Mouse (Mus musculus) lung, adult 2 months (tissue): Measurements from ENCODE around the gene Slco3a1.

Experiments used
- CTCF ChIP-seq: fragments of 200-500 bp; IDR thresholded peaks from 2 replicates; pipeline ENCODE4 v1.5.1; 2011; ENCODE audit warnings: mild to moderate bottlenecking, low read length, control low read depth; ENCODE audit not compliant: insufficient read depth
- POLR2A ChIP-seq: fragments of 200-500 bp; IDR thresholded peaks from 2 replicates; pipeline ENCODE4 v1.6.1; 2011; ENCODE audit warnings: low read depth, mild to moderate bottlenecking, control low read depth, low read length, borderline replicate concordance; ENCODE audit errors: extremely low read depth

DNA sequence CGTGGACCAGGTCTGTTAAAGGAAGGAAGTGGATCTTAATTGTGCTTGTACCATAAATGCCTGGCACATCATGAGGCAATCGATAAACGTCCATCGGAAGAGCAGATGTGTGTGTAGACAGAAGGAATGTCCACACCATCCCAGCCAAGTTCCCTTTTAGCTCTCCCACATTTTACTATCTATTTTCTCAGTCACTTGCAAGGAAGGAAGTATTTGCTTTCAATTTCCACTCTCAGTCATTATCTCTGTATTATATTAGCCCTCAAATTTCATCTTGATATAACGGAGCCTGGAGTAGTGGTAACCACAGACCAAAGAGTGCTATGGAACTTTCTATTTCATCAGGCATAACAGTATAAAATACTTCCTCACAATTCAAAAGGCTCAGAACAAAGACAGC, 112.2 kb downstream of the Slco3a1 start:
- TF ChIP-seq CTCF = no peak
- TF ChIP-seq POLR2A = no peak
